Mouse (Mus musculus): Measurements from ENCODE around the gene Slc22a15. TPM values are rescaled to one million over a fixed set of nuclear protein-coding genes. Genes with fewer than 3 reads are reported as not detected.
"Not testable (repeated sequence)": the region's sequence is repeated elsewhere in the genome, so short reads cannot be mapped to it uniquely, and the experiment has no call there.

The Slc22a15 gene
- polyA plus RNA-seq, 1 experiment from 2014 or later, result 7.3 TPM

DNA sequence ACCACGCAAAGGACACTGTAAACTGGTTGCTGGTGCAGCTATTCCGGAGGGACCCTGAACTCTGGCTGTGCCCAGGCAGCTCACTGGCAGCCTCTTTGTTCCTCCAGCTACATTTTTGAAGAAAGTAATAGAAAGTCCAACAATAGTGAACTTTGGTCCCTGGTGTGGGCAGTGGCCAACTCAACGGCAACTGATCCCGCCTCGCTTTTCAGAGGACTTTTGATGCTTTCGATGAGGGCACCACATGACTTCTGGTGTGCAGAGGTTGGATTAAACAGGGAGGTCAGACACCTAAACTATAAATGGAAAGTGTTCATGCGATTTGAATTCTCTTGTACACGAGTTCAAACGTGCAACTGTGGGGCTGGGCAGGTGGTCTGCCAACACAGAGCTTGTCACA is 99.9 kb downstream of the Slc22a15 start:
- H3K9me3 ChIP-seq (ENCODE audit: control insufficient read depth, low read depth, low read length), result no peaks in the 10 kb centered on the region
- no peaks in the 10 kb centered on the region for H3K27me3 ChIP-seq (ENCODE audit: control insufficient read depth, insufficient read depth, low read length)
- no peak overlapping the region for H3K4me3 ChIP-seq (ENCODE audit: low read depth, low read length)
- H3K36me3 ChIP-seq (ENCODE audit: control insufficient read depth, insufficient read depth, low read length), result no peaks in the 10 kb centered on the region
- no peaks in the 10 kb centered on the region for H3K4me1 ChIP-seq (ENCODE audit: control insufficient read depth, insufficient read depth, low read length)
- WGBS, result 80% methylated on average over 9 of the region's 9 CpGs
- H3K27ac ChIP-seq (ENCODE audit: low read length), result no peak overlapping the region
- no peak for ATAC-seq (ENCODE audit: insufficient number of reproducible peaks, insufficient read depth, low FRiP score, low read depth)
- no peak overlapping the region for H3K4me2 ChIP-seq (replicated peaks; ENCODE audit: low read depth, low read length)
- no peak overlapping the region for H3K9ac ChIP-seq (replicated peaks; ENCODE audit: low read depth, low read length)

DNA sequence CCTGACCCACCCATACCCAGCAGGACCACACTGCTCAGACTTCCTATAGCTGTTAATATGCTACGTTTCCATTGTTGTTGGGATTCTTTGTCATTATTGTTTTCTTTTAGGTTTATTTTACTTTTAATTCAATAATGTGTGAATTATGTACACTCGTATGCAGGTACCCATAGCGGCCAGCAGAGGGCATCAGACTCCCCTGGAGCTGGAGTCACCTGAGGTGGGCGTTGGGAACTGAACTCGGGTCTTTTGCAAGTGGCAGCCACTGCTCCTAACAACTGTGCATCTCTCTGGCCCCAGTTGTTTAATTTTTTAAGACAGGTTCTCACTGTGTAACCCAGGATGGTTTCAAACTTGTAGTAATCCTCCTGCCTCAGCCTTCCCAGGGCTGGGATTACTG is 102.2 kb downstream of the Slc22a15 start:
- Histone ChIP-seq H3K4me2 (replicated peaks; ENCODE audit: low read depth, low read length) (no peak overlapping the region), H3K9ac (replicated peaks; ENCODE audit: low read depth, low read length) (no peak overlapping the region), H3K36me3 (ENCODE audit: control insufficient read depth, insufficient read depth, low read length) (no peaks in the 10 kb centered on the region), H3K4me1 (ENCODE audit: control insufficient read depth, insufficient read depth, low read length) (no peaks in the 10 kb centered on the region), H3K27me3 (ENCODE audit: control insufficient read depth, insufficient read depth, low read length) (no peaks in the 10 kb centered on the region), H3K4me3 (ENCODE audit: low read depth, low read length) (no peak overlapping the region), H3K9me3 (ENCODE audit: control insufficient read depth, low read depth, low read length) (no peaks in the 10 kb centered on the region), H3K27ac (ENCODE audit: low read length) (no peak overlapping the region)
- no peak for ATAC-seq (ENCODE audit: insufficient number of reproducible peaks, insufficient read depth, low FRiP score, low read depth)
- WGBS, result 74% methylated on average over 5 of the region's 5 CpGs

GRCm38 (mm10) chr3:101820708-101821107 is 103.5 kb downstream of the Slc22a15 start:
- not testable (repeated sequence) for ATAC-seq (ENCODE audit: insufficient number of reproducible peaks, insufficient read depth, low FRiP score, low read depth)

GRCm38 (mm10) chr3:101816006-101816405 is 108.2 kb downstream of the Slc22a15 start:
- H3K9me3 ChIP-seq (ENCODE audit: control insufficient read depth, low read depth, low read length), result no peaks in the 10 kb centered on the region
- no peak overlapping the region for H3K4me3 ChIP-seq (ENCODE audit: low read depth, low read length)
- WGBS, result 82% methylated on average over 3 of the region's 3 CpGs
- no peaks in the 10 kb centered on the region for H3K27me3 ChIP-seq (ENCODE audit: control insufficient read depth, insufficient read depth, low read length)
- H3K4me1 ChIP-seq (ENCODE audit: control insufficient read depth, insufficient read depth, low read length), result no peaks in the 10 kb centered on the region
- no peaks in the 10 kb centered on the region for H3K36me3 ChIP-seq (ENCODE audit: control insufficient read depth, insufficient read depth, low read length)
- ATAC-seq (ENCODE audit: insufficient number of reproducible peaks, insufficient read depth, low FRiP score, low read depth), result no peak
- H3K4me2 ChIP-seq (replicated peaks; ENCODE audit: low read depth, low read length), result no peak overlapping the region
- no peak overlapping the region for H3K27ac ChIP-seq (ENCODE audit: low read length)
- no peak overlapping the region for H3K9ac ChIP-seq (replicated peaks; ENCODE audit: low read depth, low read length)

More at GRCm38 (mm10) chr3:101820708-101821107, 103.5 kb downstream of the Slc22a15 start:
- H3K36me3 ChIP-seq (ENCODE audit: control insufficient read depth, insufficient read depth, low read length); H3K9me3 ChIP-seq (ENCODE audit: control insufficient read depth, low read depth, low read length); H3K4me1 ChIP-seq (ENCODE audit: control insufficient read depth, insufficient read depth, low read length); H3K4me2 ChIP-seq (replicated peaks; ENCODE audit: low read depth, low read length); H3K4me3 ChIP-seq (ENCODE audit: low read depth, low read length); H3K27me3 ChIP-seq (ENCODE audit: control insufficient read depth, insufficient read depth, low read length); H3K27ac ChIP-seq (ENCODE audit: low read length); H3K9ac ChIP-seq (replicated peaks; ENCODE audit: low read depth, low read length): not testable (repeated sequence)
- 77% methylated on average over 3 of the region's 3 CpGs for WGBS

- Histone ChIP-seq H3K27ac (ENCODE audit: low read length) (no peak overlapping the region), H3K4me2 (replicated peaks; ENCODE audit: low read depth, low read length) (no peak overlapping the region), H3K9ac (replicated peaks; ENCODE audit: low read depth, low read length) (no peak overlapping the region), H3K27me3 (ENCODE audit: control insufficient read depth, insufficient read depth, low read length) (no peaks in the 10 kb centered on the region), H3K4me3 (ENCODE audit: low read depth, low read length) (no peak overlapping the region), H3K4me1 (ENCODE audit: control insufficient read depth, insufficient read depth, low read length) (no peaks in the 10 kb centered on the region), H3K9me3 (ENCODE audit: control insufficient read depth, low read depth, low read length) (no peaks in the 10 kb centered on the region), H3K36me3 (ENCODE audit: control insufficient read depth, insufficient read depth, low read length) (no peaks in the 10 kb centered on the region)
- no peak for ATAC-seq (ENCODE audit: insufficient number of reproducible peaks, insufficient read depth, low FRiP score, low read depth)
- WGBS, result 76% methylated on average over 9 of the region's 9 CpGs
Observed at GRCm38 (mm10) chr3:101814790-101815189, 109.5 kb downstream of the Slc22a15 start.

DNA sequence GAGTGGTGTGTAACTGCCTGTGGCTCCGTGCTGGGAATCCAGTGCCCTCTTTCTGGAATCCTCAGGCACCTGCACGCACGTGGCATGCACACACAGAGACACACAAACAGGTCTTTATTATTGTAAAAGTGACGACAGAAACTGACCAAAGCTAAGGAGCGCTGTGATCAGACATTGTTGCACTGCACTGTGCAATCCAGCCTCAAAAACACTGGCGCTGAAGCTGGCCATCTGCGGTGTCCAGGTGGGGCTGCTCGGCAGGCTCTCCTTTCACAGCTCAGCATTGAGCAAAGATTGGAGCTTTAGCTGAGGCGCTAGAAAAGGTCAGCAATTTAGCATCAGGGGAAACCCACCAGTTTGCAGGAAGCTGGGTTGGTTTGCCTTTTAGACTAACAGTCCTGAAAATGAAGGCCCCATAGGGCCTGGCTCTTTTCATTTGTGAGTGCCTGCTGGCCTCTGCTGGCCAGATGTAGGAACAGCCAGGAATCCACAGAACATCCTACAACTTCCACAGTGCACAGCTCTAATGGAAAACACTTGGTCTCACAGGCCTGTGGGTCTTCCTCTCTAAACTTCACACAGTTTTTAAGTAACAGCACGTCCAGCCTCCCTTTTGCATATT is 111.8 kb downstream of the Slc22a15 start:
- ATAC-seq (ENCODE audit: insufficient number of reproducible peaks, insufficient read depth, low FRiP score, low read depth), result peak; percentile 82; the same call in 1 of the 2 replicates
- Histone ChIP-seq H3K36me3 (ENCODE audit: control insufficient read depth, insufficient read depth, low read length) (no peaks in the 10 kb centered on the region), H3K27ac (ENCODE audit: low read length) (no peak overlapping the region), H3K4me3 (ENCODE audit: low read depth, low read length) (no peak overlapping the region), H3K4me2 (replicated peaks; ENCODE audit: low read depth, low read length) (no peak overlapping the region), H3K9me3 (ENCODE audit: control insufficient read depth, low read depth, low read length) (no peaks in the 10 kb centered on the region), H3K4me1 (ENCODE audit: control insufficient read depth, insufficient read depth, low read length) (no peaks in the 10 kb centered on the region), H3K9ac (replicated peaks; ENCODE audit: low read depth, low read length) (no peak overlapping the region), H3K27me3 (ENCODE audit: control insufficient read depth, insufficient read depth, low read length) (no peaks in the 10 kb centered on the region)
- 62% methylated on average over 10 of the region's 10 CpGs for WGBS

DNA sequence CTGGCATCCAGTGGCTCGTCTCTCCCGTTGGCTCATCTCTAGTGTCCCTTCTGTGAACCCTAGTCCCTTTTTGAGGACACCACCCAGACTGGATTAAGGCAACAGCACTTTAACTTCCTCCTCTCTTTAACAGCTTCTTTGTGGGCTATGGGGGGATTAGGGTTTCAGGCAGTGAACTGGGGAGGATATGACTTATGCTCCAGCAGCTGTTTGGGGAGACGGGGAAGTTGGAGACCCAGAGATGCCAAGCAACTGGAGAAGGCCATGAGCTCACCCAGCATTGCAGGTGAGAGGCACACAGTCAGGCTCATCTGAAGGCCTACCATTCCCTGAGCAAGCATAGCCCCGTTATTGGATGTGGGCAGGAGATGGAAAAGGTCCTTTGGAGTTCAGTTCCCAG is 112.3 kb downstream of the Slc22a15 start:
- WGBS, result 52% methylated on average over 4 of the region's 4 CpGs
- Histone ChIP-seq H3K4me2 (replicated peaks; ENCODE audit: low read depth, low read length) (no peak overlapping the region), H3K4me1 (ENCODE audit: control insufficient read depth, insufficient read depth, low read length) (no peaks in the 10 kb centered on the region), H3K9ac (replicated peaks; ENCODE audit: low read depth, low read length) (no peak overlapping the region), H3K9me3 (ENCODE audit: control insufficient read depth, low read depth, low read length) (no peaks in the 10 kb centered on the region), H3K4me3 (ENCODE audit: low read depth, low read length) (no peak overlapping the region), H3K27ac (ENCODE audit: low read length) (no peak overlapping the region), H3K36me3 (ENCODE audit: control insufficient read depth, insufficient read depth, low read length) (no peaks in the 10 kb centered on the region), H3K27me3 (ENCODE audit: control insufficient read depth, insufficient read depth, low read length) (no peaks in the 10 kb centered on the region)
- ATAC-seq (ENCODE audit: insufficient number of reproducible peaks, insufficient read depth, low FRiP score, low read depth), result no peak

DNA sequence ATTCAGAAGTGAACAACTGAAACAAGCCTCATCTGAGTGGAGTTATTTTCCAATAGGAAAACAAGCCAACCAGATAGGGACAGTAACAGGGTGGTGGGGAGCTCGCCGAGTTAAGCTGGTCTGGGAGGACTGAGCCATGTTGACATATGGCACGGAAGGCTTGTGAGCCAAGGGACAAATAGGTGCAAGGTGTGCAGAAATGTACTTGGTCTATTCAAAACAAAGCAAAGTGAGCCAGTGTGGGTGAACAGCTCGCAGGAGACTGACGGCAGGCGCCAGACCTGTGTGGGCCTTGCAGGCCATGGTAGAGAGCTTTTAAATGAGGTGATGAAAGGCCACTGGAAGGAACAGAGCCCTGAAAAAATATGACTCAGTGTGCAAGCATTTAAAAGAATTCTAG is 116.6 kb downstream of the Slc22a15 start:
- ATAC-seq (ENCODE audit: insufficient number of reproducible peaks, insufficient read depth, low FRiP score, low read depth), result no peak
- H3K36me3 ChIP-seq (ENCODE audit: control insufficient read depth, insufficient read depth, low read length), result no peaks in the 10 kb centered on the region
- no peak overlapping the region for H3K4me3 ChIP-seq (ENCODE audit: low read depth, low read length)
- no peaks in the 10 kb centered on the region for H3K27me3 ChIP-seq (ENCODE audit: control insufficient read depth, insufficient read depth, low read length)
- no peak overlapping the region for H3K4me2 ChIP-seq (replicated peaks; ENCODE audit: low read depth, low read length)
- H3K9me3 ChIP-seq (ENCODE audit: control insufficient read depth, low read depth, low read length), result no peaks in the 10 kb centered on the region
- peaks cover 18% of the 10 kb centered on the region for H3K4me1 ChIP-seq (ENCODE audit: control insufficient read depth, insufficient read depth, low read length)
- 71% methylated on average over 6 of the region's 6 CpGs for WGBS
- H3K27ac ChIP-seq (ENCODE audit: low read length), result no peak overlapping the region
- no peak overlapping the region for H3K9ac ChIP-seq (replicated peaks; ENCODE audit: low read depth, low read length)

DNA sequence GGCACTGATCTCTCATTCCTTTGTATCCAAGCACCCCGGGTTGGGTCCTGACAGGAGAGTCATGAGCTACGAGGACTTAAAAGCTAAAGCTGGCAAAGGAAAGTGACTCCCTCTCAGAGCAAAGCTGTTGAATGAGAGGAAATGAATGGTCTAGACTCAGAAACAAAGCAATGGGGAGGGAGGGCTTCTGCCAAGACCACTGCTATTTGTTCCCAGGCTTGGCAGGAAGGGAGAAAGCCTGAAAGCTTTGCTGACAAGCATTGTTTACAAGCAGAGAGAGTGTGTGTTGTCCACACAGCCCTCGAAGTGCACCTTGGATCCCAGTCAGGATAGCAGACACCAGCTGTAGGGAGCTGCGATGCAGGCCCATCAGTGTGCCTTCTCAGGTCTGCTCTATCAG is 117.3 kb downstream of the Slc22a15 start:
- H3K27me3 ChIP-seq (ENCODE audit: control insufficient read depth, insufficient read depth, low read length), result no peaks in the 10 kb centered on the region
- H3K9me3 ChIP-seq (ENCODE audit: control insufficient read depth, low read depth, low read length), result no peaks in the 10 kb centered on the region
- no peaks in the 10 kb centered on the region for H3K36me3 ChIP-seq (ENCODE audit: control insufficient read depth, insufficient read depth, low read length)
- no peak overlapping the region for H3K4me3 ChIP-seq (ENCODE audit: low read depth, low read length)
- no peak for ATAC-seq (ENCODE audit: insufficient number of reproducible peaks, insufficient read depth, low FRiP score, low read depth)
- WGBS, result 33% methylated on average over 4 of the region's 4 CpGs
- peaks cover 18% of the 10 kb centered on the region for H3K4me1 ChIP-seq (ENCODE audit: control insufficient read depth, insufficient read depth, low read length)
- H3K27ac ChIP-seq (ENCODE audit: low read length), result no peak overlapping the region; the same call in 1 of the 2 replicates
- no peak overlapping the region for H3K9ac ChIP-seq (replicated peaks; ENCODE audit: low read depth, low read length)
- H3K4me2 ChIP-seq (replicated peaks; ENCODE audit: low read depth, low read length), result no peak overlapping the region

All from stomach, embryonic 14.5 days (tissue).